Mouse (Mus musculus) forebrain, embryonic 11.5 days (tissue): ENCODE data around the gene Ccdc7a. TPM values are rescaled to one million over a fixed set of nuclear protein-coding genes. Genes with fewer than 3 reads are reported as not detected.

Source experiments
- ATAC-seq: fragments of 200-750 bp; cut with Nextera tagmentation; replicated peaks from 2 replicates; pipeline ENCODE4 v1.8.0; 2017; ENCODE audit warnings: moderate TSS enrichment; ENCODE audit not compliant: low FRiP score
- DNase-seq: peaks from one replicate; pipeline ENCODE4 v3.0.0-alpha.2; 2017; ENCODE audit warnings: low spot score
- H3K27ac ChIP-seq: fragments of 300-500 bp; sonication (generic); 2 replicates; pipeline ENCODE4 v1.5.1; 2014; ENCODE audit warnings: low read depth, low read length
- H3K27me3 ChIP-seq: fragments of 300-500 bp; sonication (generic); 2 replicates; pipeline ENCODE4 v1.6.1; 2014; ENCODE audit warnings: mild to moderate bottlenecking, low read length, mixed read lengths; ENCODE audit not compliant: control insufficient read depth, insufficient read depth
- H3K36me3 ChIP-seq: fragments of 300-500 bp; sonication (generic); 2 replicates; pipeline ENCODE4 v1.6.1; 2014; ENCODE audit warnings: mild to moderate bottlenecking, low read length, moderate library complexity, mixed read lengths; ENCODE audit not compliant: control insufficient read depth, insufficient read depth
- H3K4me1 ChIP-seq: fragments of 300-500 bp; sonication (generic); replicated peaks from 2 replicates; pipeline ENCODE4 v1.6.1; 2014; ENCODE audit warnings: low read length, mixed read lengths; ENCODE audit not compliant: control insufficient read depth, insufficient read depth
- H3K4me2 ChIP-seq: fragments of 300-500 bp; sonication (generic); 2 replicates; pipeline ENCODE4 v1.6.1; 2014; ENCODE audit warnings: low read depth, mild to moderate bottlenecking, low read length, moderate library complexity, mixed read lengths; ENCODE audit not compliant: severe bottlenecking
- H3K4me3 ChIP-seq: fragments of 300-500 bp; sonication (generic); 2 replicates; pipeline ENCODE4 v1.5.1; 2014; ENCODE audit warnings: low read depth, low read length
- H3K9ac ChIP-seq: fragments of 300-500 bp; sonication (generic); 2 replicates; pipeline ENCODE4 v1.6.1; 2014; ENCODE audit warnings: low read length
- H3K9me3 ChIP-seq: fragments of 300-500 bp; sonication (generic); 2 replicates; pipeline ENCODE4 v1.6.1; 2016; ENCODE audit warnings: low read length, mixed read lengths; ENCODE audit not compliant: control insufficient read depth
- WGBS: fragments of 180-500 bp; shearing (Covaris S2); extraction: QIAGEN DNeasy Blood & Tissue Kit; methylation state at CpG from one replicate; pipeline ENCODE4 v1.1.7; 2014; 5-methylcytosine and 5-hydroxymethylcytosine counted together
- polyA plus RNA-seq: library from polyadenylated mRNA; unstranded; fragments of >200 nt; fragmentation: Nextera tagmentation; extraction: Ambion mirVana; gene quantifications from 2 replicates; pipeline ENCODE4 v1.2.1, GENCODE M21; 2014

Gene Ccdc7a
- polyA plus RNA-seq, 1 experiment from 2014 or later, result not detected

GRCm38 (mm10) chr8:128684609-128685506 is 380.5 kb downstream of the Ccdc7a start:
- ATAC-seq (peak; percentile 45), DNase-seq (no peak)
- no peaks in the 10 kb centered on the region for H3K27me3 ChIP-seq
- peak overlapping the region; percentile 81 for H3K4me3 ChIP-seq
- 9% methylated on average over 25 of the region's 25 CpGs for WGBS
- peak overlapping the region; percentile 73 for H3K4me2 ChIP-seq
- no peaks in the 10 kb centered on the region for H3K9me3 ChIP-seq
- peak overlapping the region; percentile 99 for H3K27ac ChIP-seq
- peaks cover 3% of the 10 kb centered on the region; the same call in 1 of the 2 replicates for H3K4me1 ChIP-seq
- H3K9ac ChIP-seq, result peak overlapping the region; percentile 97
- no peaks in the 10 kb centered on the region for H3K36me3 ChIP-seq

Other genes with a start within 250 kb of the Ccdc7a start
- not detected in 2 replicates for gene Ccdc7b, start 1.6 kb upstream of the Ccdc7a start, polyA plus RNA-seq
- gene Gm10999, start 66.1 kb upstream of the Ccdc7a start, polyA plus RNA-seq, result not detected in 2 replicates
- gene 2610044O15Rik8, start 168.9 kb upstream of the Ccdc7a start, polyA plus RNA-seq, result 22.8 and 24.0 TPM in 2 replicates